Mouse (Mus musculus): ENCODE data around the gene Rab14. TPM values are rescaled to one million over a fixed set of nuclear protein-coding genes. Genes with fewer than 3 reads are reported as not detected.

Rab14 gene
- total RNA-seq, 2 experiments from 2014 or later: 86.9 to 104 TPM

- DNase-seq: peak; percentile 51
These were observed 686 bp downstream of the Rab14 start for GRCm38 (mm10) chr2:35199971-35200897.

- DNase-seq: no peak
These were observed 1.4 kb downstream of the Rab14 start for GRCm38 (mm10) chr2:35199541-35199940.

GRCm38 (mm10) chr2:35195626-35196544 is 5.0 kb downstream of the Rab14 start:
- no peak for DNase-seq

GRCm38 (mm10) chr2:35193976-35194375 is 6.9 kb downstream of the Rab14 start:
- DNase-seq: no peak

- no peak for DNase-seq
These were observed 12.0 kb downstream of the Rab14 start for GRCm38 (mm10) chr2:35188929-35189328.

- DNase-seq: no peak
These were observed 17.7 kb downstream of the Rab14 start for GRCm38 (mm10) chr2:35183115-35183673.

- no peak for DNase-seq
These were observed 22.8 kb downstream of the Rab14 start for GRCm38 (mm10) chr2:35178153-35178552.

- DNase-seq: no peak
These were observed 25.4 kb downstream of the Rab14 start for GRCm38 (mm10) chr2:35175281-35176065.

- no peak for DNase-seq
These were observed 26.8 kb downstream of the Rab14 start for GRCm38 (mm10) chr2:35174100-35174499.

- no peak for DNase-seq
These were observed 27.3 kb downstream of the Rab14 start for GRCm38 (mm10) chr2:35173666-35174065.

- DNase-seq: no peak
These were observed 28.7 kb downstream of the Rab14 start for GRCm38 (mm10) chr2:35172246-35172645.

GRCm38 (mm10) chr2:35171341-35171861 is 29.5 kb downstream of the Rab14 start:
- DNase-seq: peak; percentile 50

- no peak for DNase-seq
These were observed 31.5 kb downstream of the Rab14 start for GRCm38 (mm10) chr2:35169452-35169851.

- no peak for DNase-seq
These were observed 34.1 kb downstream of the Rab14 start for GRCm38 (mm10) chr2:35166816-35167215.

- DNase-seq: no peak
These were observed 35.5 kb downstream of the Rab14 start for GRCm38 (mm10) chr2:35165416-35165815.

GRCm38 (mm10) chr2:35163396-35163795 is 37.5 kb downstream of the Rab14 start:
- no peak for DNase-seq

- DNase-seq: no peak
These were observed 39.0 kb downstream of the Rab14 start for GRCm38 (mm10) chr2:35161846-35162488.

- DNase-seq: no peak
These were observed 40.7 kb downstream of the Rab14 start for GRCm38 (mm10) chr2:35160206-35160605.

GRCm38 (mm10) chr2:35158358-35158757 is 42.6 kb downstream of the Rab14 start:
- DNase-seq: no peak

- DNase-seq: no peak
These were observed 43.1 kb downstream of the Rab14 start for GRCm38 (mm10) chr2:35157836-35158235.

GRCm38 (mm10) chr2:35156985-35157384 is 43.9 kb downstream of the Rab14 start:
- no peak for DNase-seq
